In the genomic region with DNA sequence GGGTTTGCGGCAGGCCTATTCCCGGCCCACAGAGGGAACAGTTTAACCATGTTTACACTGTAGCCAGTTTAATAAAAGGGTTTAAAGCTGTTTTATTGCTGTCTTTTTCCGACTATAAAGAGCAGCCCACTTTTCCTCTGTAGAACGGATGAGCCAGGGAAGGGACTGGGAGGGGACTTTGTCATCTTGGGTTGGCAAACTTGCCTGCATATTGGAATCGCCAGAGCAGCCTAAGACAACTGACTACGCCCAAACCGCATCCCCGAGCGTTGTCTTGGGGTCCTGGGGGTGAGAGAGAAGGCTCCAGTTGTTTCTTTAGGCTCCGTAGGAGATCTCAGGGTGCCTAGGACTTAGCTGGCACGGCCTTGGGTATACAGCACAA, we compare ENCODE assay signal across 8 mouse cellular contexts. TPM values are rescaled to one million over a fixed set of nuclear protein-coding genes. Genes with fewer than 3 reads are reported as not detected.
DNase-seq lines count a peak whose midpoint lies in the region; ATAC-seq and TF ChIP-seq lines count a peak whose summit lies in the region.

No protein-coding gene starts in this region.

- intact Hi-C loops in heart, postnatal 36 days (cut with DNase I): loop anchor here (2.0 to 5.0 kb wide), 2 partner anchors 169 to 209 kb away; partner anchors contain the start of genes Zfp746 and Zfp777
- intact Hi-C loops in left cerebral cortex, postnatal 14 days (cut with DNase I): no loop called here

- 3% methylated on average over 11 of the region's 11 CpGs for WGBS in heart, postnatal 0 days
- WGBS in liver, embryonic 11.5 days: under 1% methylated on average over 11 of the region's 11 CpGs
- WGBS in stomach, postnatal 0 days: under 1% methylated on average over 11 of the region's 11 CpGs

- no peak for DNase-seq in heart, postnatal 0 days (ENCODE audit: low spot score)
- DNase-seq in heart, postnatal 36 days: no peak
- peak; percentile 34 for DNase-seq in G1E (ENCODE audit: low spot score)
- DNase-seq in liver, embryonic 11.5 days (ENCODE audit: low spot score): peak; percentile 45
- DNase-seq in stomach, postnatal 0 days (ENCODE audit: low spot score): peak; percentile 23
- no peak for DNase-seq in adrenal gland, postnatal 4 days (ENCODE audit: low spot score in 2 of 2)
- no peak for DNase-seq in left cerebral cortex, postnatal 14 days (ENCODE audit: low spot score in 2 of 2)

- no peak for ATAC-seq in heart, postnatal 0 days (ENCODE audit: insufficient read depth, low read depth)
- ATAC-seq in G1E (ENCODE audit: extremely low read depth, insufficient number of reproducible peaks, low FRiP score, poor library complexity, severe bottlenecking): no peak
- ATAC-seq in erythroid progenitor cell, adult 5-6 weeks (replicated peaks; ENCODE audit: low FRiP score, poor library complexity, severe bottlenecking): peak; percentile 40
- ATAC-seq in liver, embryonic 11.5 days (replicated peaks; ENCODE audit: low FRiP score): peak; percentile 6; the same call in 1 of the 2 replicates
- no peak for ATAC-seq in stomach, postnatal 0 days (ENCODE audit: low FRiP score, low TSS enrichment)

- no peaks in the 10 kb centered on the region for H3K27me3 ChIP-seq in heart, postnatal 0 days (ENCODE audit: control insufficient read depth, insufficient read depth, low read length)
- H3K27me3 ChIP-seq in G1E (ENCODE audit: insufficient read depth, low read length): no peaks in the 10 kb centered on the region
- no peaks in the 10 kb centered on the region for H3K27me3 ChIP-seq in liver, embryonic 11.5 days (replicated peaks; ENCODE audit: control insufficient read depth, insufficient read depth, low read length)
- no peaks in the 10 kb centered on the region for H3K27me3 ChIP-seq in stomach, postnatal 0 days (ENCODE audit: control insufficient read depth, insufficient read depth, low read length)

- peak overlapping the region; percentile 96 for H3K4me3 ChIP-seq in heart, postnatal 0 days (ENCODE audit: low read depth, low read length)
- H3K4me3 ChIP-seq in G1E (ENCODE audit: low read depth, low read length): peak overlapping the region; percentile 86
- peak overlapping the region; percentile 82 for H3K4me3 ChIP-seq in liver, embryonic 11.5 days (ENCODE audit: low read depth, low read length)
- H3K4me3 ChIP-seq in stomach, postnatal 0 days (ENCODE audit: low read depth, low read length): peak overlapping the region; percentile 82

- peaks cover 32% of the 10 kb centered on the region for H3K36me3 ChIP-seq in heart, postnatal 0 days (replicated peaks; ENCODE audit: control insufficient read depth, insufficient read depth, low read length)
- H3K36me3 ChIP-seq in G1E (replicated peaks): peaks cover 40% of the 10 kb centered on the region
- H3K36me3 ChIP-seq in liver, embryonic 11.5 days (ENCODE audit: control insufficient read depth, insufficient read depth, low read length): peaks cover 18% of the 10 kb centered on the region; the same call in 1 of the 2 replicates
- H3K36me3 ChIP-seq in stomach, postnatal 0 days (ENCODE audit: control insufficient read depth, insufficient read depth, low read length): peaks cover 4% of the 10 kb centered on the region; the same call in 1 of the 2 replicates

- peak overlapping the region; percentile 82 for H3K4me2 ChIP-seq in heart, postnatal 0 days (ENCODE audit: low read depth, low read length)
- H3K4me2 ChIP-seq in liver, embryonic 11.5 days: peak overlapping the region; percentile 95
- peak overlapping the region; percentile 77 for H3K4me2 ChIP-seq in stomach, postnatal 0 days (replicated peaks; ENCODE audit: low read depth)

- no peak for TF ChIP-seq EP300 in heart, postnatal 0 days (IDR thresholded peaks at IDR 0.05; ENCODE audit: low read depth)
- TF ChIP-seq EP300 in stomach, postnatal 0 days (optimal IDR thresholded peaks at IDR 0.05): no peak

- H3K4me1 ChIP-seq in heart, postnatal 0 days (ENCODE audit: control insufficient read depth, insufficient read depth): peaks cover 13% of the 10 kb centered on the region
- peaks cover 29% of the 10 kb centered on the region for H3K4me1 ChIP-seq in G1E (ENCODE audit: insufficient read depth, low read depth, low read length)
- peaks cover 14% of the 10 kb centered on the region for H3K4me1 ChIP-seq in liver, embryonic 11.5 days (replicated peaks; ENCODE audit: control insufficient read depth, insufficient read depth, low read length)
- peaks cover 8% of the 10 kb centered on the region for H3K4me1 ChIP-seq in stomach, postnatal 0 days (replicated peaks; ENCODE audit: control insufficient read depth, insufficient read depth)

- H3K9me3 ChIP-seq in heart, postnatal 0 days (replicated peaks; ENCODE audit: control insufficient read depth, low read length): no peaks in the 10 kb centered on the region
- no peaks in the 10 kb centered on the region for H3K9me3 ChIP-seq in G1E (replicated peaks)
- H3K9me3 ChIP-seq in liver, embryonic 11.5 days (ENCODE audit: control insufficient read depth, low read length): no peaks in the 10 kb centered on the region
- H3K9me3 ChIP-seq in stomach, postnatal 0 days (ENCODE audit: control insufficient read depth, low read length): no peaks in the 10 kb centered on the region

- no peak for TF ChIP-seq CTCF in heart, postnatal 0 days (IDR thresholded peaks at IDR 0.05; ENCODE audit: low read depth)
- no peak for TF ChIP-seq CTCF in G1E (IDR thresholded peaks at IDR 0.05; ENCODE audit: low read depth, low read length)
- no peak for TF ChIP-seq CTCF in stomach, postnatal 0 days (IDR thresholded peaks at IDR 0.05; ENCODE audit: low read depth)

- peak overlapping the region; percentile 95 for H3K27ac ChIP-seq in heart, postnatal 0 days (ENCODE audit: low read depth)
- peak overlapping the region; percentile 98 for H3K27ac ChIP-seq in liver, embryonic 11.5 days (ENCODE audit: low read depth, low read length)
- peak overlapping the region; percentile 97 for H3K27ac ChIP-seq in stomach, postnatal 0 days (replicated peaks)

- peak overlapping the region; percentile 85 for H3K9ac ChIP-seq in heart, postnatal 0 days (replicated peaks; ENCODE audit: low read depth, low read length)
- H3K9ac ChIP-seq in liver, embryonic 11.5 days (ENCODE audit: low read depth, low read length): peak overlapping the region; percentile 84
- peak overlapping the region; percentile 92 for H3K9ac ChIP-seq in stomach, postnatal 0 days (ENCODE audit: low read length)

RNA-seq across cellular contexts. Expression of gene Zfp282, which starts 1.1 kb away (rescaled TPM):
- 10.3 and 20.5 TPM in 2 replicates for total RNA-seq in heart, postnatal 0 days (2014; rRNA removed; ENCODE audit: low replicate concordance)
- 4.8 and 5.4 TPM in 2 replicates for polyA plus RNA-seq in heart, postnatal 0 days (2015; fragmentation: Nextera tagmentation; extraction: Ambion mirVana)
- total RNA-seq in heart, postnatal 36 days (2021): 1 to 10 TPM; 6.0 to 6.1 TPM
- total RNA-seq in G1E (2014; fragmentation: Nextera tagmentation) (11.1 and 14.3 TPM in 2 replicates), G1E (2017) (13.3 and 13.6 TPM in 2 replicates)
- 24.6 and 24.9 TPM in 2 replicates for polyA plus RNA-seq in G1E (2012)
- 1.3 and 1.8 TPM in 2 replicates for total RNA-seq in erythroid progenitor cell, adult 5-6 weeks (2015; ENCODE audit: low replicate concordance)
- 2.0 and 3.5 TPM in 2 replicates for total RNA-seq in erythroid progenitor cell, adult 5-6 weeks (2017; ENCODE audit: low replicate concordance)
- polyA plus RNA-seq in liver, embryonic 11.5 days (2014; fragmentation: Nextera tagmentation; extraction: Ambion mirVana): 8.3 and 8.8 TPM in 2 replicates
- polyA plus RNA-seq in stomach, postnatal 0 days (2015; fragmentation: Nextera tagmentation; extraction: Ambion mirVana): 6.8 and 7.5 TPM in 2 replicates
- 10 to 100 TPM; 19.7 to 19.8 TPM for total RNA-seq in adrenal gland, postnatal 4 days (2021)
- 10 to 100 TPM; 24.5 to 26.0 TPM for total RNA-seq in left cerebral cortex, postnatal 14 days (2021)

RNA-seq across cellular contexts. Expression of gene Zfp212, which starts 42.2 kb away (rescaled TPM):
- 5.8 and 7.8 TPM in 2 replicates for total RNA-seq in heart, postnatal 0 days (2014; rRNA removed; ENCODE audit: low replicate concordance)
- 5.9 and 7.5 TPM in 2 replicates for polyA plus RNA-seq in heart, postnatal 0 days (2015; fragmentation: Nextera tagmentation; extraction: Ambion mirVana)
- 1 to 10 TPM; 8.7 to 9.4 TPM for total RNA-seq in heart, postnatal 36 days (2021)
- 11.1 and 11.4 TPM in 2 replicates for total RNA-seq in G1E (2014; fragmentation: Nextera tagmentation)
- total RNA-seq in G1E (2017): 7.6 and 8.2 TPM in 2 replicates
- 14.0 and 16.5 TPM in 2 replicates for polyA plus RNA-seq in G1E (2012)
- total RNA-seq in erythroid progenitor cell, adult 5-6 weeks (2015; ENCODE audit: low replicate concordance): 12.6 and 13.7 TPM in 2 replicates
- 11.0 and 15.7 TPM in 2 replicates for total RNA-seq in erythroid progenitor cell, adult 5-6 weeks (2017; ENCODE audit: low replicate concordance)
- polyA plus RNA-seq in liver, embryonic 11.5 days (2014; fragmentation: Nextera tagmentation; extraction: Ambion mirVana): 9.5 and 9.8 TPM in 2 replicates
- polyA plus RNA-seq in stomach, postnatal 0 days (2015; fragmentation: Nextera tagmentation; extraction: Ambion mirVana): 8.1 and 8.2 TPM in 2 replicates
- 10 to 100 TPM; 26.6 to 26.8 TPM for total RNA-seq in adrenal gland, postnatal 4 days (2021)
- total RNA-seq in left cerebral cortex, postnatal 14 days (2021): 10 to 100 TPM; 13.6 to 16.4 TPM

RNA-seq across cellular contexts. Expression of gene Zfp398, which starts 42.7 kb away (rescaled TPM):
- total RNA-seq in heart, postnatal 0 days (2014; rRNA removed; ENCODE audit: low replicate concordance): 6.7 and 9.1 TPM in 2 replicates
- polyA plus RNA-seq in heart, postnatal 0 days (2015; fragmentation: Nextera tagmentation; extraction: Ambion mirVana): 2.9 and 3.0 TPM in 2 replicates
- total RNA-seq in heart, postnatal 36 days (2021): 1 to 10 TPM; 5.6 to 8.0 TPM
- total RNA-seq in G1E (2014; fragmentation: Nextera tagmentation): 27.5 and 32.3 TPM in 2 replicates
- total RNA-seq in G1E (2017): 12.6 and 15.7 TPM in 2 replicates
- polyA plus RNA-seq in G1E (2012): 4.1 and 4.6 TPM in 2 replicates
- 1.1 and 4.2 TPM in 2 replicates for total RNA-seq in erythroid progenitor cell, adult 5-6 weeks (2015; ENCODE audit: low replicate concordance)
- 1.6 and 2.1 TPM in 2 replicates for total RNA-seq in erythroid progenitor cell, adult 5-6 weeks (2017; ENCODE audit: low replicate concordance)
- 5.6 and 5.8 TPM in 2 replicates for polyA plus RNA-seq in liver, embryonic 11.5 days (2014; fragmentation: Nextera tagmentation; extraction: Ambion mirVana)
- polyA plus RNA-seq in stomach, postnatal 0 days (2015; fragmentation: Nextera tagmentation; extraction: Ambion mirVana): 3.8 and 4.0 TPM in 2 replicates
- 10 to 100 TPM; 16.7 to 18.0 TPM for total RNA-seq in adrenal gland, postnatal 4 days (2021)
- total RNA-seq in left cerebral cortex, postnatal 14 days (2021): 10 to 100 TPM; 18.4 to 20.6 TPM

RNA-seq across cellular contexts. Expression of gene Zfp786, which starts 47.5 kb away (rescaled TPM):
- 0.69 TPM in 1 of 2 replicates, not detected in the other for total RNA-seq in heart, postnatal 0 days (2014; rRNA removed; ENCODE audit: low replicate concordance)
- polyA plus RNA-seq in heart, postnatal 0 days (2015; fragmentation: Nextera tagmentation; extraction: Ambion mirVana): 0.70 and 0.85 TPM in 2 replicates
- under 1 TPM; 0.68 to 0.72 TPM for total RNA-seq in heart, postnatal 36 days (2021)
- total RNA-seq in G1E (2014; fragmentation: Nextera tagmentation) (2.7 and 9.3 TPM in 2 replicates), G1E (2017) (0.99 and 1.1 TPM in 2 replicates)
- 0.20 and 0.26 TPM in 2 replicates for polyA plus RNA-seq in G1E (2012)
- not detected in 2 replicates for total RNA-seq in erythroid progenitor cell, adult 5-6 weeks (2015; ENCODE audit: low replicate concordance)
- total RNA-seq in erythroid progenitor cell, adult 5-6 weeks (2017; ENCODE audit: low replicate concordance): not detected in 2 replicates
- polyA plus RNA-seq in liver, embryonic 11.5 days (2014; fragmentation: Nextera tagmentation; extraction: Ambion mirVana): 0.90 and 1.3 TPM in 2 replicates
- 1.0 and 1.1 TPM in 2 replicates for polyA plus RNA-seq in stomach, postnatal 0 days (2015; fragmentation: Nextera tagmentation; extraction: Ambion mirVana)
- 1 to 10 TPM; 2.1 to 2.7 TPM for total RNA-seq in adrenal gland, postnatal 4 days (2021)
- total RNA-seq in left cerebral cortex, postnatal 14 days (2021): 1 to 10 TPM; 3.9 to 4.2 TPM

Comparison
In these comparisons a context has a peak if more than half of its experiments do, and no peak if none do; other contexts are left out.
1. ATAC-seq: peak in erythroid progenitor cell, adult 5-6 weeks (single experiment) and liver, embryonic 11.5 days (single experiment); none in heart, postnatal 0 days (single experiment), G1E (single experiment) and stomach, postnatal 0 days (single experiment).
2. DNase-seq: peak in G1E (single experiment), liver, embryonic 11.5 days (single experiment) and stomach, postnatal 0 days (single experiment); none in heart, postnatal 0 days (single experiment), heart, postnatal 36 days (0 of 2), adrenal gland, postnatal 4 days (0 of 2) and left cerebral cortex, postnatal 14 days (0 of 2).
3. Peak in every context shown above with its lines, with median percentiles within 50 percentile points of each other: H3K27ac ChIP-seq, H3K4me2 ChIP-seq, H3K4me3 ChIP-seq and H3K9ac ChIP-seq.